In the genomic region with DNA sequence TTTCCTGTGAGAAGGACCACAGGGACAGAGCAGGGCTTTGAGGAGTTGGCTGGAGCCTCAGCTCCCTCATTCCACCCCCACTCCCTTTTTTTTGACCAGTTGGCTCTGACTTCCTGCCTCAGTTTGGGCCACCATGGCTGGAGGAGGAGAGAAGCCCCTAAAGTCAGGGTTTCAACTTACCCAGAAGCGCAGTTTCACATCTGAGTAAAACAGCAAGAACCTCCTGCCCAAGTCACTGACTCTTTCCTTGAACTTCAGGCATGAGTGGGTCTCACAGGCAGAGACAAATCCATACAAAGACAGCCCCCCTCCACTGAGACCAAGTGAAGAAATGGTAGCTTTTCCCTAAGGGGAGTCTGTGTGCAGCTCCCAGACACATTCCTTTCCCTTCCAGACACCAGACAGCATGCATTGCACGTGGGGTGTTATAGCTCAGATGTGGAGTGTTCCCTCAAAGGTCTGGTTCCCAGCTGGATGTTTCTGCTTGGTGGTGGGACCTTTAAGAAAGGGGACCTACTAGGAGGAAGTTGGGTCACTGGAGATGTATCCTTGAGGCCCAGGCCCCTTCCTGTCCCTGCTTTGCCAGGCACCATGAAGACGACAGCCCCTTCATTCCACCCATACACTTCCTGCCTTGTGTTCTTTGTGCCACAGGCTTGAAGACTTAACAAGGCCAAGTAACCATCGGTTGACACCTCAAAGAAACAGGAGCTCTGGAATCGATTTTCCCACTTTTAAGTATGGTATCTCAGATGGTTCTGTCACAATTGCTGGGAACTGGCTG, we compare ENCODE assay signal across 14 mouse cellular contexts. TPM values are rescaled to one million over a fixed set of nuclear protein-coding genes. Genes with fewer than 3 reads are reported as not detected.
A peak's percentile ranks its signal among the peaks of the same experiment; 100 is the strongest.
DNase-seq lines count a peak whose midpoint lies in the region; ATAC-seq lines count a peak whose summit lies in the region.
"Had no signal": no experiment of that assay in that cellular context is flagged by ENCODE, and none has a peak within 500 bp of the region (broad histone marks: within the 10 kb centered on the region; RNA-seq: fewer than 3 reads in every experiment).

No protein-coding gene starts in this region.

- intact Hi-C loops in heart, postnatal 10 days (cut with DNase I): no loop called here

- no peaks in the 10 kb centered on the region for H3K9me3 ChIP-seq in heart, embryonic 15.5 days (replicated peaks)
- no peaks in the 10 kb centered on the region for H3K9me3 ChIP-seq in forebrain, embryonic 14.5 days (replicated peaks; ENCODE audit: control insufficient read depth, low read length)
- H3K9me3 ChIP-seq: embryonic facial prominence, embryonic 12.5 days; stomach, embryonic 15.5 days had no signal

- H3K36me3 ChIP-seq in heart, embryonic 15.5 days: no peaks in the 10 kb centered on the region
- no peaks in the 10 kb centered on the region for H3K36me3 ChIP-seq in forebrain, embryonic 14.5 days (ENCODE audit: control insufficient read depth, insufficient read depth, low read length)
- H3K36me3 ChIP-seq: embryonic facial prominence, embryonic 12.5 days; stomach, embryonic 15.5 days had no signal

- H3K4me2 ChIP-seq in heart, embryonic 15.5 days: no peak overlapping the region
- no peak overlapping the region for H3K4me2 ChIP-seq in forebrain, embryonic 14.5 days (ENCODE audit: low read length)
- H3K4me2 ChIP-seq: embryonic facial prominence, embryonic 12.5 days; stomach, embryonic 15.5 days had no signal

- H3K27ac ChIP-seq in heart, embryonic 15.5 days: peak overlapping the region; percentile 21; the same call in 1 of the 2 replicates
- peak overlapping the region; percentile 71 for H3K27ac ChIP-seq in forebrain, embryonic 14.5 days (ENCODE audit: low read depth, low read length)
- H3K27ac ChIP-seq: embryonic facial prominence, embryonic 12.5 days; liver, embryonic 14.5 days; stomach, embryonic 15.5 days had no signal

- H3K27me3 ChIP-seq in heart, embryonic 15.5 days: no peaks in the 10 kb centered on the region
- no peaks in the 10 kb centered on the region for H3K27me3 ChIP-seq in forebrain, embryonic 14.5 days (replicated peaks; ENCODE audit: control insufficient read depth, insufficient read depth, low read length)
- H3K27me3 ChIP-seq: embryonic facial prominence, embryonic 12.5 days; stomach, embryonic 15.5 days had no signal

- H3K9ac ChIP-seq in heart, embryonic 15.5 days: no peak overlapping the region
- no peak overlapping the region for H3K9ac ChIP-seq in forebrain, embryonic 14.5 days (ENCODE audit: low read length)
- H3K9ac ChIP-seq: embryonic facial prominence, embryonic 12.5 days; liver, embryonic 14.5 days; stomach, embryonic 15.5 days had no signal

- whole genome bisulfite sequencing in heart, embryonic 15.5 days: 61% methylated on average over 5 of the region's 5 CpGs
- WGBS in forebrain, embryonic 14.5 days: 81% methylated on average over 5 of the region's 5 CpGs

- no peak for ATAC-seq in heart, embryonic 15.5 days (replicated peaks; ENCODE audit: insufficient number of reproducible peaks, insufficient read depth, low FRiP score, low read depth)
- no peak; the same call in 1 of the 2 replicates for ATAC-seq in forebrain, embryonic 14.5 days
- ATAC-seq in megakaryocyte, adult 5-6 weeks (ENCODE audit: poor library complexity, severe bottlenecking): peak; percentile 69

- no peak overlapping the region for H3K4me3 ChIP-seq in heart, embryonic 15.5 days
- H3K4me3 ChIP-seq in forebrain, embryonic 14.5 days (ENCODE audit: low read depth, low read length): no peak overlapping the region
- H3K4me3 ChIP-seq: embryonic facial prominence, embryonic 12.5 days; stomach, embryonic 15.5 days had no signal

- DNase-seq in heart, postnatal 10 days: no peak
- peak; percentile 35 for DNase-seq in CD4-positive, CD25-positive, alpha-beta regulatory T cell, adult 2 months (ENCODE audit: low read depth, low spot score)
- DNase-seq in forebrain, embryonic 14.5 days (ENCODE audit: low spot score): no peak
- no peak for DNase-seq in urinary bladder, postnatal 14 days (ENCODE audit: low spot score)
- DNase-seq in layer of hippocampus, adult 11-12 months (ENCODE audit: low spot score): no peak
- no peak for DNase-seq in gastrocnemius, postnatal 4 days (ENCODE audit: low spot score in 2 of 2)
- DNase-seq: kidney, adult 11 months had no signal

- peaks cover 6% of the 10 kb centered on the region; the same call in 1 of the 2 replicates for H3K4me1 ChIP-seq in heart, embryonic 15.5 days (replicated peaks)
- H3K4me1 ChIP-seq in forebrain, embryonic 14.5 days (ENCODE audit: control insufficient read depth, insufficient read depth, low read length): peaks cover 16% of the 10 kb centered on the region
- H3K4me1 ChIP-seq: stomach, embryonic 15.5 days had no signal

RNA-seq across cellular contexts. Expression of a gene that starts 27.1 kb away (rescaled TPM):
- 23.4 and 25.6 TPM in 2 replicates for polyA plus RNA-seq in heart, embryonic 15.5 days (2015; fragmentation: Nextera tagmentation; extraction: Ambion mirVana)
- 10 to 100 TPM; 63.9 to 96.0 TPM for total RNA-seq in heart, postnatal 10 days (2021)
- 28.2 and 33.2 TPM in 2 replicates for polyA plus RNA-seq in forebrain, embryonic 14.5 days (2014; fragmentation: Nextera tagmentation; extraction: Ambion mirVana)
- 108 and 122 TPM in 2 replicates for total RNA-seq in megakaryocyte, adult 5-6 weeks (2015)
- total RNA-seq in megakaryocyte, adult 5-6 weeks (2017): 61.7 and 64.4 TPM in 2 replicates
- total RNA-seq in gastrocnemius, postnatal 4 days (2021): 10 to 100 TPM; 41.3 to 46.0 TPM

RNA-seq across cellular contexts. Expression of a gene that starts 49.2 kb away (rescaled TPM):
- 0.14 and 0.20 TPM in 2 replicates for polyA plus RNA-seq in heart, embryonic 15.5 days (2015; fragmentation: Nextera tagmentation; extraction: Ambion mirVana)
- not detected for total RNA-seq in heart, postnatal 10 days (2021)
- polyA plus RNA-seq in forebrain, embryonic 14.5 days (2014; fragmentation: Nextera tagmentation; extraction: Ambion mirVana): not detected in 2 replicates
- total RNA-seq in megakaryocyte, adult 5-6 weeks (2015): not detected in 2 replicates
- not detected in 2 replicates for total RNA-seq in megakaryocyte, adult 5-6 weeks (2017)
- total RNA-seq in gastrocnemius, postnatal 4 days (2021): not detected
- total RNA-seq: adrenal gland, postnatal 10 days; ES-E14 had no signal
- polyA plus RNA-seq: embryonic facial prominence, embryonic 12.5 days; liver, embryonic 14.5 days had no signal
